Comparison of ENCODE assay signal across 9 mouse cellular contexts in genomic region chr16:31352996-31353395, GRCm38 (mm10). TPM values are rescaled to one million over a fixed set of nuclear protein-coding genes. Genes with fewer than 3 reads are reported as not detected.
A peak's percentile ranks its signal among the peaks of the same experiment; 100 is the strongest.
DNase-seq lines count a peak whose midpoint lies in the region; ATAC-seq and TF ChIP-seq lines count a peak whose summit lies in the region.
"Had no signal": no experiment of that assay in that cellular context is flagged by ENCODE, and none has a peak within 500 bp of the region (broad histone marks: within the 10 kb centered on the region; RNA-seq: fewer than 3 reads in every experiment).

No protein-coding gene starts in this region.

- H3K27me3 ChIP-seq in liver, postnatal 0 days (ENCODE audit: insufficient read depth, low read length) = no peaks in the 10 kb centered on the region
- H3K27me3 ChIP-seq in embryonic facial prominence, embryonic 11.5 days (ENCODE audit: control insufficient read depth, insufficient read depth, low read length) = no peaks in the 10 kb centered on the region

- no peak for TF ChIP-seq EP300 in liver, postnatal 0 days (IDR thresholded peaks at IDR 0.05; ENCODE audit: low read depth)

- H3K9ac ChIP-seq in liver, postnatal 0 days (replicated peaks) = no peak overlapping the region
- H3K9ac ChIP-seq in embryonic facial prominence, embryonic 11.5 days (replicated peaks; ENCODE audit: low read length) = no peak overlapping the region
- H3K9ac ChIP-seq: midbrain, embryonic 12.5 days had no signal

- WGBS in liver, postnatal 0 days (ENCODE audit: insufficient replicate concordance) = 50% methylated on average over 4 of the region's 4 CpGs
- 72% methylated on average over 4 of the region's 4 CpGs for WGBS in embryonic facial prominence, embryonic 11.5 days

- H3K27ac ChIP-seq in liver, postnatal 0 days (ENCODE audit: low read depth) = no peak overlapping the region
- no peak overlapping the region for H3K27ac ChIP-seq in embryonic facial prominence, embryonic 11.5 days (replicated peaks; ENCODE audit: low read depth, low read length)
- H3K27ac ChIP-seq: midbrain, embryonic 12.5 days had no signal

- TF ChIP-seq CTCF in liver, postnatal 0 days (IDR thresholded peaks at IDR 0.05; ENCODE audit: low read depth) = peak; percentile 60

- no peak overlapping the region for H3K4me2 ChIP-seq in liver, postnatal 0 days (ENCODE audit: low read depth, low read length)
- H3K4me2 ChIP-seq in embryonic facial prominence, embryonic 11.5 days (ENCODE audit: low read depth, low read length) = no peak overlapping the region
- H3K4me2 ChIP-seq: midbrain, embryonic 12.5 days had no signal

- no peak overlapping the region for H3K4me3 ChIP-seq in liver, postnatal 0 days (ENCODE audit: low read depth, low read length)
- no peak overlapping the region for H3K4me3 ChIP-seq in embryonic facial prominence, embryonic 11.5 days (ENCODE audit: low read depth, low read length)
- H3K4me3 ChIP-seq: midbrain, embryonic 12.5 days had no signal

- DNase-seq in embryo, embryonic 10 days (ENCODE audit: low spot score) = peak; percentile 50
- no peak for DNase-seq in embryo, embryonic 9.5 days (ENCODE audit: extremely low spot score)
- DNase-seq in liver, postnatal 0 days = no peak
- no peak for DNase-seq in liver
- DNase-seq in embryonic facial prominence, embryonic 11.5 days (ENCODE audit: low spot score) = peak; percentile 62
- no peak for DNase-seq in frontal cortex, postnatal 10 days (ENCODE audit: low spot score in 2 of 2)
- no peak for DNase-seq in urinary bladder, postnatal 25 days (ENCODE audit: low spot score)

- no peaks in the 10 kb centered on the region for H3K9me3 ChIP-seq in liver, postnatal 0 days (ENCODE audit: low read length)
- no peaks in the 10 kb centered on the region for H3K9me3 ChIP-seq in embryonic facial prominence, embryonic 11.5 days (replicated peaks; ENCODE audit: control insufficient read depth, low read length)
- H3K9me3 ChIP-seq: midbrain, embryonic 12.5 days had no signal

- ATAC-seq in liver, postnatal 0 days = no peak
- no peak for ATAC-seq in embryonic facial prominence, embryonic 11.5 days (replicated peaks; ENCODE audit: insufficient number of reproducible peaks, low FRiP score, low TSS enrichment, low read depth)
- peak; percentile 70 for ATAC-seq in megakaryocyte-erythroid progenitor cell, adult 5-6 weeks (replicated peaks; ENCODE audit: low FRiP score, low TSS enrichment, poor library complexity, severe bottlenecking)

- H3K36me3 ChIP-seq in liver, postnatal 0 days (replicated peaks; ENCODE audit: insufficient read depth, low read length) = no peaks in the 10 kb centered on the region
- H3K36me3 ChIP-seq in embryonic facial prominence, embryonic 11.5 days (replicated peaks; ENCODE audit: control insufficient read depth, insufficient read depth, low read depth, low read length) = no peaks in the 10 kb centered on the region
- H3K36me3 ChIP-seq: midbrain, embryonic 12.5 days had no signal

- 0 out of 2 replicates have a peak, but pooled peaks cover 4% of the 10 kb centered on the region for H3K4me1 ChIP-seq in liver, postnatal 0 days (ENCODE audit: insufficient read depth)
- H3K4me1 ChIP-seq in embryonic facial prominence, embryonic 11.5 days (ENCODE audit: control insufficient read depth, insufficient read depth, low read length) = no peaks in the 10 kb centered on the region

RNA-seq across cellular contexts. Expression of gene Apod, which starts 38.4 kb away (rescaled TPM):
- polyA plus RNA-seq in liver, postnatal 0 days (2015; fragmentation: Nextera tagmentation; extraction: Ambion mirVana) = 0.11 TPM in 2 replicates
- polyA plus RNA-seq in embryonic facial prominence, embryonic 11.5 days (2014; fragmentation: Nextera tagmentation; extraction: Ambion mirVana) = 13.2 and 13.5 TPM in 2 replicates
- total RNA-seq in megakaryocyte-erythroid progenitor cell, adult 5-6 weeks (2014; fragmentation: Nextera tagmentation) = not detected in 2 replicates
- not detected in 2 replicates for total RNA-seq in megakaryocyte-erythroid progenitor cell, adult 5-6 weeks (2017)

Comparison
In these comparisons a context has a peak if more than half of its experiments do, and no peak if none do; other contexts are left out.
1. DNase-seq: peak in embryo, embryonic 10 days (single experiment) and embryonic facial prominence, embryonic 11.5 days (single experiment); none in embryo, embryonic 9.5 days (single experiment), liver, postnatal 0 days (single experiment), liver (single experiment), frontal cortex, postnatal 10 days (0 of 2) and urinary bladder, postnatal 25 days (single experiment).
2. RNA of gene Apod, which starts 38.4 kb away (polyA plus RNA-seq): 13.2 to 13.5 TPM in embryonic facial prominence, embryonic 11.5 days; 0.11 TPM in liver, postnatal 0 days; every median in the first group is over 10 times any median in the second.